Mouse (Mus musculus): Measurements from ENCODE around the gene Gm20823.
"Not testable (repeated sequence)": the region's sequence is repeated elsewhere in the genome, so short reads cannot be mapped to it uniquely, and the experiment has no call there.

Gene Gm20823

DNA sequence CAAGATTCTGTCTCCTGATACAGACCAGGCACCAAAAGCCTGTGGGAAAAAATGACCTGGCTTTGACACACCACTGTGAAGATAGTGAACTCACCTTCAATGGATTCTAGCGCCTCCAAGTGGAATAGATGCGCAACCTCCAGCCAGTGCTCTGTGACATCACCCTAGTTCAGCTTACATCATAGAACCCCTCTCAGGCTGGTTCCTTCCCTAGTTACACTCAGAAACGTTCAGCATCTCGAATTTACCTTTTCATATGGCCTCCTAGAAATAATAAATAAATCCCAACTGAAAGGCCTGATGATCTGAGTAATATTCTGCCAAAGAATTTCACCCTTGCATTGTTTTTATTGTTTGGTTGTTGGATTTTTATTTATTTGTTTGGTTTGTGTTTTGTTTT, at the start of gene Gm20823:
Gene Gm20823 (minus strand): TSS at position 101 of the 400 bp plus-strand sequence.
- not testable (repeated sequence) for DNase-seq
